Mouse (Mus musculus): Measurements from ENCODE around the gene Cfap100. TPM values are rescaled to one million over a fixed set of nuclear protein-coding genes. Genes with fewer than 3 reads are reported as not detected.

Cfap100 gene
- not detected for total RNA-seq (2021)

- DNase-seq = peak; percentile 79
Observed at GRCm38 (mm10) chr6:90428380-90428974, at the start of gene Cfap100. Gene Cfap100, minus strand, starts transcription at chr6:90428797.

GRCm38 (mm10) chr6:90476941-90477518 lies 48.4 kb upstream of the Cfap100 start:
- DNase-seq = peak; percentile 63

GRCm38 (mm10) chr6:90475854-90476212 lies 47.2 kb upstream of the Cfap100 start:
- DNase-seq = no peak

- DNase-seq = no peak
Observed at GRCm38 (mm10) chr6:90475176-90475853, 46.7 kb upstream of the Cfap100 start.

GRCm38 (mm10) chr6:90474361-90474750 lies 45.8 kb upstream of the Cfap100 start:
- no peak for DNase-seq

- no peak for DNase-seq
Observed at GRCm38 (mm10) chr6:90473630-90474360, 45.2 kb upstream of the Cfap100 start.

- DNase-seq = no peak
Observed at GRCm38 (mm10) chr6:90472697-90473096, 44.1 kb upstream of the Cfap100 start.

- DNase-seq = no peak
Observed at GRCm38 (mm10) chr6:90472079-90472478, 43.5 kb upstream of the Cfap100 start.

- peak; percentile 61 for DNase-seq
Observed at GRCm38 (mm10) chr6:90470947-90471541, 42.4 kb upstream of the Cfap100 start.

- DNase-seq = no peak
Observed at GRCm38 (mm10) chr6:90470255-90470654, 41.7 kb upstream of the Cfap100 start.

- no peak for DNase-seq
Observed at GRCm38 (mm10) chr6:90469041-90469440, 40.4 kb upstream of the Cfap100 start.

GRCm38 (mm10) chr6:90468216-90468615 lies 39.6 kb upstream of the Cfap100 start:
- DNase-seq = no peak

- no peak for DNase-seq
Observed at GRCm38 (mm10) chr6:90466847-90467410, 38.3 kb upstream of the Cfap100 start.

- DNase-seq = peak; percentile 35
Observed at GRCm38 (mm10) chr6:90466079-90466478, 37.5 kb upstream of the Cfap100 start.

- DNase-seq = no peak
Observed at GRCm38 (mm10) chr6:90465028-90465640, 36.5 kb upstream of the Cfap100 start.

- DNase-seq = peak; percentile 32
Observed at GRCm38 (mm10) chr6:90463890-90464421, 35.4 kb upstream of the Cfap100 start.

- peak; percentile 95 for DNase-seq
Observed at GRCm38 (mm10) chr6:90463228-90463862, 34.7 kb upstream of the Cfap100 start.

GRCm38 (mm10) chr6:90462841-90463227 lies 34.2 kb upstream of the Cfap100 start:
- peak; percentile 35 for DNase-seq

- DNase-seq = peak; percentile 84
Observed at GRCm38 (mm10) chr6:90462181-90462706, 33.6 kb upstream of the Cfap100 start, which contains the start of gene Klf15. Gene Klf15, plus strand, starts transcription at chr6:90462576.

GRCm38 (mm10) chr6:90461771-90462170 lies 33.2 kb upstream of the Cfap100 start:
- DNase-seq = no peak

GRCm38 (mm10) chr6:90461181-90461580 lies 32.6 kb upstream of the Cfap100 start:
- no peak for DNase-seq

All from heart, postnatal 4 days (tissue).